Mouse (Mus musculus): ENCODE measurements around the gene Fsip1.

GRCm38 (mm10) chr2:118168225-118168624 lies 88.5 kb downstream of the Fsip1 start:
- TF ChIP-seq POLR2A (IDR thresholded peaks at IDR 0.05; ENCODE audit: low read depth, low read length) (no peak), MXI1 (IDR thresholded peaks at IDR 0.05; ENCODE audit: low read depth, low read length) (no peak), CTCF (conservative IDR thresholded peaks at IDR 0.05 in 1 of 2, IDR thresholded peaks at IDR 0.05 in 1 of 2; ENCODE audit: low read depth in 2 of 2, low read length in 2 of 2) (no peak), HCFC1 (IDR thresholded peaks at IDR 0.05; ENCODE audit: low read depth, low read length) (no peak), RAD21 (IDR thresholded peaks at IDR 0.05; ENCODE audit: low read depth, low read length) (no peak), JUN (IDR thresholded peaks at IDR 0.05; ENCODE audit: insufficient read depth, low read depth, low read length) (no peak), KAT2A (IDR thresholded peaks at IDR 0.05; ENCODE audit: insufficient replicate concordance, low read length) (no peak), USF2 (conservative IDR thresholded peaks at IDR 0.05; ENCODE audit: low read depth, low read length) (no peak), JUND (conservative IDR thresholded peaks at IDR 0.05; ENCODE audit: low read depth, low read length) (no peak), ETS1 (conservative IDR thresholded peaks at IDR 0.05; ENCODE audit: low read depth, low read length) (no peak), NELFE (IDR thresholded peaks at IDR 0.05; ENCODE audit: low read depth, low read length) (no peak), ZC3H11A (IDR thresholded peaks at IDR 0.05; ENCODE audit: low read depth, low read length) (no peak)

Measured in CH12.LX (cell line).